Mouse (Mus musculus) cerebellum, postnatal 36 days (tissue): ENCODE results near the gene Xpr1.
"Not testable (repeated sequence)": the region's sequence is repeated elsewhere in the genome, so short reads cannot be mapped to it uniquely, and the experiment has no call there.

Source experiments
- DNase-seq, 2 experiments: peaks; one replicate each; pipeline ENCODE4 v3.0.0; 2021 to 2022; ENCODE audit warnings: mixed read lengths in 2 of 2

Xpr1 gene

DNA sequence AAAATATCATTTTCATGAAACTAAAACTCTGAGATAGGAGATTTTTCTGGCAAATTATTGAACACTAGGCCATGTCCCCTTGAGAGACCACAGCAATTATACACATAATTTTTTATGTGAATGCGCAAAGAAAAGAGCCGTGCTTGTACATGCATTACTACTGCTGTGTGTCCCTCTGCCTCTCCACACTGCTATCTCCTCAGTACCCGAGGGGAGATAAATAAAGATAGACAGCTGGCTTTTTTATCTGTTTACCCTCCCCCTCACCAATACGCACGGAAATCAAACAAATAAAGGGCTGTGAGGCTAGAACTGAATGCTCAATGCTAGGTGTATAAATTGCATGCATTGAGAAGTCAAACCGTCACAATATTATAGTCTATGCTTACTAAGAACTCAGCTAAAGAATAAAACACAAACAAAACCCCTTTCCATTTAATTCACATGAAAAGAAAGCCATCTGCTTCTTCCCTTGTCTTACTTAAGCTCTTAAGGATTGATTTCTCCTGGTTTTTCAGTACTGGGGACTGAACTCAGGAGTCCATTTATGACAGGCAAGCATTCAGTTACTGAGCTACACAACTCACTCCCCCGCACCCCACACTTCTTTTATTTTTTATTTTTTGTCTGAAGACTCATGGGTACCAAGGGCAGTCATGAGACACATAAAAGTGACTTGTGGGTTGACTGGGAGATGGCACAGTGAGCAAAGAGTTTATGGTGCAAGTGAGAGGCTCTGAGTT lies 97.0 kb downstream of the Xpr1 start:
- DNase-seq = no peak

DNA sequence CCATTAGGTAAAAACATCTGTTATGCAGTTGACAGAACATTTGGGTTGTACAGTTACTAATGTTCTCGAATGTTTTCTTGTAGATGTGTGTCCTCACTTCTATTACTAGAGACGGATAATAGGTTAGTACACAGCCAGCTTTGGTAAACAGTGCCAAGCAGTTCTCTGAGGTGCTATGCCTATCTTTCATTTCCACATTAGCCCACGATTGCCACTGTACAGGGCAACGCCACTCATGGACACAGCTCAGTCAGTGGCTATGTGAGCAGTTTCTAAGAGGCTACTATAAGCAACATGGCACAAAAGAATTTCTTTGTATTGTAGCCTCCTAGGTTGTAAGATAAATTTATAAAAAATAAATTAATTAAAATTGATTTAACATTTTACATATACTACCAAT lies 97.7 kb downstream of the Xpr1 start:
- no peak for DNase-seq

DNA sequence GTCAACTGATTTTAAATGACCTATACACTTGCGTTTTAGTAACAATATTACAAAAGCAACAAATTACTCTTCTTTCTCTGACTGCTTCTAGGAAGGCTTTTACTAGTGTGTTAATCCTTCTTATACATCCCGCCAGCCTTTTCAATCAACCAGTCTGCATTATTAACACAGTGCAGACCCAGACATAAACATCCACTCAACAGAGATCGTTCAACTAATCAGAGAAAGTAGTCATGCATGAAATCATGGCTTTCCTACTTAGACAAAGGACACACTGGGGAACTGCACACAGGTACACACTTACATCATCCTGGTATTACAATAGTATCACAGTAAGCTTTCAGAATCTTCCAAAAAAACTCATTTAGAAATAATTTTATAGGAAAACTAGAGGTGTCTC lies 105.5 kb downstream of the Xpr1 start:
- DNase-seq = no peak

DNA sequence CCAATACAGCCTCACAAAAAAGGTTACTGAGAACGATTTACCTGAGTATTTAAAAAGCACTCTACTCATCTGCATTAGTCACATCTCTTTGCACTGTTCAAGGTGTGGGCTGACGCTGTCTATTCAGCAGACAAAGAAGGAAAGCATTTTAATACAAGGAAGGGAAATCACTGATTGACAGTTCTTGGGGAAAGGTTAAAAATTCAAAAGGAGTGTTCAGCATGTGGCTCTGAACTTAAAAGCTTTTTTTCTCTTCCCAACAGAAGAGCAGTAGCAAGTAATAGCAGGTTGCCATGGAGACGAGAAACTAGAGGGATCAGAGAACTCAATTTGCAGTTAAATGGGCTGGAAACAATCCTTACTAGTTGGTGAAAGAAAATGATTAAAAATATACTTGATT lies 110.3 kb downstream of the Xpr1 start:
- no peak for DNase-seq

DNA sequence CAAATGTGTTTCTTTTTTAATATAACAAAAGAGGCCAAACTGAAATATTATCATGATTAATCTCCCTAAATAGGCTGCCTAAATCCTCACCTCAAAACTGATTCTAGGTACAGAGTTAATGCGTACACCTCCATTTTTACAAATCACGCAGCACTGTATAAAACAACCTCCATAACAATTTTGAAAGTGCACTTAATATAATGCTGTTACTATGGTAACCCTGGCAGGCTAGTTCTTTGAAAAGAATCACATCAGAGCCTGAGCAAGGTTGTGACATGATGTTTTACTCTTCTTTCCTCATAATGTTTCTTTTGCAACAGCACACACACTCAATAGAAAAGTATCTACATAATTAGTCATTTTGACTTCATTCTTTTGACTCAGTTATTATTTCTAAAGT lies 113.8 kb downstream of the Xpr1 start:
- no peak for DNase-seq

DNA sequence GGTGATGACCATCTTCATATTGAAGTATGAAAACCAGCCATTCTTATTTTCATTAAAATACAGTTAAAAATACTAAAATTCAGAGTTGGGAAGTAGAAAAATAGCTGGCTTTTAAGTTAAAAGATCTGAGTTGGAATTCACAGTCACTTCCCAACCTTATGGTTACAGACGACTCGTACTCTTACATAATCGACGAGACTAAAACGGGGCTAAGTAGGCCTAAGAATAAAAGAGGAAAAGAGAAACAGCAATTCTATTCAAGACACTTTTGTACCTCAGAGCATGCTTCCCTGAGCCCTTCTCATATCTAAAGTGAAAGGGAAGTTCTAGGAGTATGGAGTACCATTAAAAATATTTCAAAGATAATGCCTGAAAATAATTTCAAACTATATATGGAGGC lies 119.6 kb downstream of the Xpr1 start:
- DNase-seq = no peak

DNA sequence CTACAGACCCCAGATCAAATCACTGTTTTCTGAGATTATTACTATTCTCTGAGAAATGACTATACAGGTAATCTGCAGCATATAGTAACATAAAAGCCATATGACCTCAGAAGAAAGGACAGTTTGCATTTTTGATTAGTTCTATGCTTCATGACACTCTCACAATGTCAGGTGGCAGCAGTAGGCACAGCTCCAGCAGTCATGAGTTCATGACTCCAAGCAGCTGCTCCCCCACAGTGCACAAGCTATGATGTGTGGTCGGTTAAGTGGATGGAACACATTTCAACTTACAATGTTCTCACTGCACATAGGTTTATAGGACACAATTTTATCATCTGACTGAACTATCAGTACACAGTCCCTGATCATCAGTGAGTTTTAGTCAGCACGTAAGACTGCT lies 120.0 kb downstream of the Xpr1 start:
- no peak for DNase-seq

DNA sequence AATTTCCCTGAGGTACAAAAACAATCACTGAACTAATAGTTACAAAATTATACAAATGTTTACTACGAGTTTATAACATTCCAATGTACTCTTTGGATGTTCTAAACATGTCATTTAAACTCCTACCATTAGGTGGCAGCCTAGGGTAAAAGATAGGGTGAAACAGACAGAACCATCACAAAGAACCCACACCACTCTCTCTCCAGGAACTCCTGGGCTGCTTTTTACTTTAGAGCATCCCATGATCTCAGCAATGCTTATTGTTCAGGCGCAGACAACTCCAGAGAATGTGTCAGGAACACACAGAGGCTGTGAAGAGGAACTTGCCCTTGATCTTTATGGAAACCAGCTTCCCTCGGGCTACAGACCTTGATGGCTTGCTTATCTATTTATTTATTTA lies 123.8 kb downstream of the Xpr1 start:
- DNase-seq = peak in 1 of 2 experiments; percentile 38

DNA sequence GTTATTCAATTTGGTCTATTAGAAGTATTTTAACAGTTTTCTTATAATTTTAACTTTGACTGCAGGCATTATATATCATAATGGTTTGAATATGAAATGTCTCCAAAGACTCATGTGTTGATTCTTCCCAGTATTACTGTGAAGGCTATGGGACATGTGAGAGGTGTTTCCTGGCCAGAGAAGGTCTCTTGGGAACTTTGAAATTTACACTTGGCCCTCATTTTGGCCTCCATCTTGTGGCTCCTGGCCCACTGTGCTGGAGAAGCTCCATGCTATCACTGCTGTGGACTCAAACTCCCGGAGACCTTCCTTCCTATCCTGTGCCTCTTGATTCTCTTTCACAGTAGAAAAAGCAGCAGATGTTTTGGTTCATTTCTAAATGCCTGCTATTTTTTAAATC lies 127.8 kb downstream of the Xpr1 start:
- DNase-seq = no peak

DNA sequence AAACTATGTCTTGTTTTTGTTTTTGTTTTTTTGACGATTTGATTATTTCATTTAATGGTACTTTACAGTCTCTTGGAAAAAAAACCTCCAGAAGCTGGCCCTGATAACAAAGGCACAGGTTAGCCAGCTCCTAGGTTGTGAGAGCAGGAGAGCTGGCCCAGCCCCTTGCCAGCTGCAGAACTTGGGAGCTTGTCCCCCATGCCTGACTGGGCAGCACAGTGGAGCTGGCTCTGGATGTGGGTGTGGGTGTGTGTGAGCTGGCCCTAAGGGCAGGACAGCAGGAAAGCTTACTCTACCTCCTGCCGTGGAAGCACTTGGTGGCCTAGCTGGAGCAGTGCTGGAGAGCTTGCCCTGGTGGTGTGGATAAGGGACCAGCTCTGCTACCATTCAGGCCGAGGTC lies 129.2 kb downstream of the Xpr1 start:
- DNase-seq = no peak

DNA sequence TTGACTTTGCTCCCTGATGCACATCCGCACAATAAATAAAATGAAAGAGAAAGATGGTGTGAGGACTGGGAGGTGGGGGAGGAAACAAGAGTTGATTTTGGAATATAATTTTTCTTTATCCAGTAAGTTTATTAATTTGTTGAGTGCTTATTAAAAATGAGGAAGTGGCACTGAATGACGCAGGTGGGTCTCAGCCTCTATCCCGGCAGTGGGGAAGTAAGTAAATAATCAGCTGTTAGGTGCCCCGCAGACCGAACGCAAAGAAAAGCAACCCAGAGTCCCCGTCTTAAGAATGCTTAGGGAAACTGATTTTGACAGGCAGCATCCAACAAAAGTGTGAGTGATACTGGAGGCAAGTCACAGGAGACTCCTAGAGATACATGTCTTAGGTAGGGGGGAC lies 133.4 kb downstream of the Xpr1 start:
- DNase-seq = no peak

DNA sequence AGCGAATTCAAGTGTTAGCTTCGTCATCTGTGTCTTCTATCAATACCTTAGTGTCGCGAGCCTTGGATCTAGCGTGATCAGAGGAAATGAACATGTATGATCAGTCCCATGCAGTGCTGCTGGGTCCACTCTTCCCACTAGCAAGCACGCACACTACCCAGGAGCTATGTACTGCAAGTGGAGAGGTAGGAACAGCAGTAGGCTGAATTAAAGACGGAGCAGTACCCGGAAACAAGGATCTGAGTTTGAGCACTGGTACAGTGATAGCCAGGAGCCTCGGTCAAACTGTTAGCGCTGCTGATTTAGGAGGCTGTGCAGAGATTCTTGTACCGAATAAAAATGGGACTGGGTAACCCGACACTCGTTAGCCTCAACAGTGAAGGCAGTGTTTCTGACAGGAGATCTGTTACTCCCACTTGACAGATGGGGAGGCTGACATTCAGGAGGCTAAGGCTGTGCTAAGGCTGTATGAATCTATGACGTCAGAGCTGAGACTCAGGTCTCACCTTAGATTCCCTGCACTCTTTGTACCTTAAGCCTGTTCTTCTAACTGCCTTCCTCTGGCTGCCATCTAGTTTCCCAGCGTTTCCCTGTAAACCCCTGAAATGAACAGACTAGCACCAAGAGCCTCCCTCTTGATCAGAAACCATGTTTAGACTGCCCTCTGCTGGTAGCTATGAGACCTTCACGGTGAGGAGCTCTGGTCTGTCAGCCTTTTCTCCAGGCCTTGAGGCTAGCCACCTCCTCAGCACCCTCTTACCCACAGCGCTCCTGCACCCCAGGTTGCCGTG lies 136.0 kb downstream of the Xpr1 start:
- peak; percentile 62 to 69 for DNase-seq

DNA sequence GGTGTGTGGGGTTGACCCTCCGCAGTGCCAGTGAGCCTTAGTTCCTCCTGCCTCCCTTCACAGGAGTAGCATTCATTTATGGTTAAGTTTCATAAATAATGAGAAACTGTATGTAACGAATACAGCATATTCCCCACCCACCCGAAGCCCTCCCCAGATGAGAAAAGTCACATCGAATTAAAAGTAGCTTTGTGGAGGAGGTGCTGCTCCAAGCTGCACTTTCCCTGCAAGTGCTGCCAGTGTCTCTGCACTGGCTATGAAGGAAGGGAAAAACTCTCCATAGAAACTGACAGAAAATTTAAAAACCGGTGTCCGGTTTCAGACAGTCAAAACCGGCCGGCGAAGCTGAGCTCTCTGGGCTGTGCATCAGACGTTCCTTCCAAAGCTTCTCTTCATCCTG lies 136.9 kb downstream of the Xpr1 start:
- no peak for DNase-seq

DNA sequence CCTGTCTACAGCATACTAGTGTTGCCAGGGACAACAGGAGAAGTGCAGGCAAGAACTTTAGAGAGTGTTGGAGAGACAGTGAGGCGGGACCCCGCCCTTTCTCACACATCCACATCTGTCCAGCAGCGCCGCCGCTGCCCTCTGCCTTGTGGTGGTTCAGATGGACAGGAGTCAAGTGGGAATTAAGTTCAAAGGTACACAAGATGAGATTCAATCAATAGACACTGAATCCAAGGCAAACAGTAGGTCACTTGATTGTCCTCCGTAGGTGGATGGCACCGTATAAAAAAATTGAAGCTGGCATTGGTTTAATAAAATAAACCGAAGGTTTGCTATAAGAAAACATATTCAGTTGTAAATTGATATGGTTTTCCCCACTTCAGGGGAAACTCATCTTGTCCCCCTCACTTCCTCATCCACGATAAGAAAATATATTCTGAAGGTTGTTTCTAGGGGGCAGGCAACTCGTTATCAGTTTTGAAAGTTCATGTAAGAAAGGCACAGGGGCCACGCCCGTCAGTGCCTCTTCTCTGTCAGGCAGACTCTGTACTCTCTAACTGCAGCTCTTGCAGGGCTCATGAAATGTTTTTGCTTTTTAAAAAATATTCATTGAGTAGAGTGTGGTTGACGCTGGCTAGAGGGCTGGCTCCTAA lies 140.7 kb downstream of the Xpr1 start:
- no peak for DNase-seq

DNA sequence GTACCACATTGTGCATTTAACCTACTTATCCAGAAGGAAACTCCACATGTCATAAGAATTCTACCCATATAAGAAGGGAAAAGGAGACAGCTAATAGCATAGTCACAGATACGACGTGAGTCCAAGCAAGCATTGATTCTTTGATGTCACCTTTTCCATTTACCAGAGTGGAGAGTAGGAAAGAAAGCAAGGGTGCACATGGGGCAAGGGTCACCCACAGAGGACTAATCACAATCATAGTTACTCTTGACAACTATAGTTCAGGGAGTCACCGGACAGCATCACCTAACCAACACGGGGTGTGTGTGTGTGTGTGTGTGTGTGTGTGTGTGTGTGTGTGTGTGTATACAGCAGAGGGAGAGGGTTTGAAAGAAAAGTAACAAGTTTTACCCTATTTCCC lies 141.4 kb downstream of the Xpr1 start:
- DNase-seq = no peak

DNA sequence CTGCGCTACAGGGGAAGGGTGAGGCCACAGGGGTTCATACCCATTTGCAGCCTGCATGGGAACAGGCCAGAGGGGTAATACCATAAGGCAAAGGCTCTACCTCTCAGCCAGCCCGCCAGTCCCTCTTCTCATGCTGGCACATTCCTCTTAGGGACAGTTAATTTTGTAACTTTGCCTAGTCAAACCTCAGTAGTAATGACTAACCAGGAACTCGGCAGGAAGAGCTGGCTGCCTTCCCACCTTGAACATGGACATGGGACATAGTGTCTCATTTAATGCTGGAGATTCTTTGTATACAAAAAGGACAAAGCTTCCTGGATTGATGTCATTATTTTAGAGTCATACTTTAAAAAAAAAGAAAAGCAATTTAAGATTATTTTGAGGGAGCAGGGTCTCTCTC lies 142.2 kb downstream of the Xpr1 start:
- peak; percentile 28 to 37 for DNase-seq

DNA sequence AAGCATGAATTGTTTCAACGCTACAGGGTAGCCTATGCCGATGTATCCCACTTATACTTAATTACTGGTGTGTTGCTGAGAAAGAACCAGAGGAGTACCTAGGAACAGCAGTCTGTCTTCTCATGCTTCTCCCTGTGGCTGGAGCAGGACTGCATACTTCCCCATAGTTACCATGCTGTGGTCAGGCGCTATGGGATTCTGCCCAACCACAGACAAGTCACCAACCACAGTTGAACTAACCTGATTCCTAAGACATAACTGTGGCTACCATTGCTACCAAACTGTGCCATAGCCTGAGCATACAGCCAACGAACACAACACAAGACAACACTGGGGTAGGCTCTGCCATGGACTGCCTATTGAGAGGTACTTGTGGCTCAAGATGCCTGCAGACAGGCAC lies 144.3 kb downstream of the Xpr1 start:
- DNase-seq = no peak

DNA sequence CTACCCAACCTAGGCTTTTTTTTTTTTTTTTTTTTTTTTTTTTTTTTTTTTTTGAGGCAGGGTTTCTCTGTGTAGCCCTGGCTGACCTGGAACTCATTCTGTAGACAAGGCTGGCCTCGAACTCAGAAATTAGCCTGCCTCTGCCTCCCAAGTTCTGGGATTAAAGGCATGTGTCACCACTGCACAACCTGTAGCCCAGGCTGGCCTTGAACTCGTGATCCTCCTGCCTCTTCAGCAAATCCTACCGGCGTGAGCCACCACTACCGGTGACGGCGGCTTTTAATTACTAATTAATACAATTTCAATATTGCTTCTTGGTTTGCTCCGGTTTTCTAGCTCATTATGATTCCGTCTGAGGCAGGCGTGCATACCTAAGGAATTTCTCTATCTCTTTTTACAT lies 154.7 kb downstream of the Xpr1 start:
- not testable (repeated sequence) for DNase-seq

DNA sequence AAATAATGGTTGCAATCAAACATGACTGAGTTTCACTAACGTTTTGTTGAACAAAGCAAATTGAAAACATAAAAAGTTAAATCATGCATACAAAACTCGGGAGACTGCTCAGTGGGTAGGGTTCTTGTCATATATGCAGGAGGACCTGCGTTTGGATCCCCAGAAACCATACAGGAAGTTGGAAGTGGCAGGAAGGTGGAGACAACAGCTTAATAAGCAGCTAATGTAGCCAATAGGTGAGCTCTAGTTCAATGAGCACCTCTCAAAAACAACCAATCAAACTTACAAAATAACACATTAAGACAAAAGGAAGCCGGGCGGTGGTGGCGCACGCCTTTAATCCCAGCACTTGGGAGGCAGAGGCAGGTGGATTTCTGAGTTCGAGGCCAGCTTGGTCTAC lies 162.9 kb downstream of the Xpr1 start:
- no peak for DNase-seq

DNA sequence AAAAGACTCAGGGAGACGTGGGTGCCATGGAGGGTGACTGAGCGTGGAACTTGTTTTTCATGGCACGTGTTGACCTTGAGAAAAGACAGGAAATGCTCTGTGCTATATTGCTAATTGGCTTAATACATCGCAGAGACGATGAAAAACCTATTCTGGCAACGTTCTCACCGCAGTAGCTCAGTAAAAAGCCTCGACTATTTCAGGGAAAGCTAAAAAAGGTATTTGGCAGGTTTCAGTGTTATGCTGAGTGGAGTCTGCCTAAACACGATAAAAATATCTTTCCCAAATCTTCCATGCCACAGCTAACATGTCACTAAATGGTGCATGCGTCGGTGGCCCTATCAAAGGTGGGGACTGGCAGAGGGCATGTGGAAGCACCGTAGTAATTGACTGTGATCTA lies 164.1 kb downstream of the Xpr1 start:
- DNase-seq = no peak

DNA sequence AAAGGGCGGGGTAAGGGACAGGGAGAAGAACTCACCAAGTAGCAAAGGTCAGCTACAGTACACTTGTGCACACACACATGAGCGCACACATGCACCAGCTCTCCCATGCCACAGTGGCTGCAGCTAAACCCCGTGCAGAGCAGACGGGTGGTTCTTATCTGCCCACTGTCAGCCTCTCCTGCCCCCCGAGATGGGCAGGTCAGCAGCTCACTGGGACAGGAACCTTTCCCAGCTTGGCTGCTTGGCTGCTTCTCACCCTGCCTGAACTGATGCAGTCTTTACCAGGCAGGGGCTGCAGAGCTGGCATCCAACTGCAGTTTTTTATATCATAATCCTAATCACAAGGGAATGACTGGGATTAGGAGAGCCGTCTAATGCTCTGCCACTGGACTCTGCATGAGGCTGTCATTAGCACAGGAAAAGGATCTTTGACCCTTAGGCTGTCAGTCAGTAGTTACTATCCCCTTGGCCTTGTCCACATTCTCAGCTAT lies 164.5 kb downstream of the Xpr1 start:
- DNase-seq = no peak

DNA sequence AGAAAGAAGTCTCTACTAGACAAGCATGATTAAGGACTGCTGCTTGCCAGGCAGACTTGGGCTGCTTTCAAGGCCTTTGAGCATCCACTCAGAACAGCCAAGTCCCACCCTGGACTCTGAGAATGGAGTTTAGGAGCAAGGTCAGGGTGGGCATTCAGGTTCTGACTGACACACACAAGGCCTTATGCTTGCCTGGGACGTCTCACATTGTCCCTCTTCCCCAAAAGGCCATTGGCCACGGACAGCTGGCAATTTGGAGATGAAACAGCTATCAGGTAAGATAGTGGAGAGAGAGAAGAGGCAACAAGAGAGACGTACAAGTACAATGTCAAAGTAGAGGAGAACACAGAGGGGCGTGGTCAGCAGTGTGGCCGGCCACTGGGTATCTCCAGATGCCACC lies 165.6 kb downstream of the Xpr1 start:
- no peak for DNase-seq

DNA sequence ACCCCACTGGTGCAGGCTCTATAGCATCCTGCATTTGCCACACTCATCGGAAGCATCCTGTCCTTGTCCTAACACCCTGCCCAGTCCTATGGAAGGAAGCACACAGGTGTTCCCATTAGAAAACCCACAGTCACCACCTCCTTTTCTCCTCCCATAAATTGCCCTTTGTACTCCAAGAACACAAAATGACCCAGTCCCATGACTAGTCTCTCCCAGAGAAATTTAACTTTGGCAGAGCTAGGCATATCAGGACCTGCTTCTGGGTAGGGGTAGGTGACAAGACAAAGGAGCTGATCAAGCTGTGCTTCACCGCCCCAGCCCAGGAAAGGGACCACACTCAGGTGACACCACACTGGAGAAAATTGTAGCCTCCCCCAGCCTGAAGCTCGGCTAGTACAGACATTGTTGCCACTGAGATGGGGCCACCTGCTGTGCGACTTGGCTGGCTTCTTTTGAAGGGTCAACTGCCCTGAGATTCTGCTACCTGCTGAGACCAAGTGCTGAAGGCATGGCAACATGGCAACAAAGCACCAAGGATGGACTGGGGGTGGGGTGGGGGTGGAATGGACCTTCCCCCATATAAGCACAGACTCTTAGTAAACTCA lies 166.6 kb downstream of the Xpr1 start:
- DNase-seq = no peak

DNA sequence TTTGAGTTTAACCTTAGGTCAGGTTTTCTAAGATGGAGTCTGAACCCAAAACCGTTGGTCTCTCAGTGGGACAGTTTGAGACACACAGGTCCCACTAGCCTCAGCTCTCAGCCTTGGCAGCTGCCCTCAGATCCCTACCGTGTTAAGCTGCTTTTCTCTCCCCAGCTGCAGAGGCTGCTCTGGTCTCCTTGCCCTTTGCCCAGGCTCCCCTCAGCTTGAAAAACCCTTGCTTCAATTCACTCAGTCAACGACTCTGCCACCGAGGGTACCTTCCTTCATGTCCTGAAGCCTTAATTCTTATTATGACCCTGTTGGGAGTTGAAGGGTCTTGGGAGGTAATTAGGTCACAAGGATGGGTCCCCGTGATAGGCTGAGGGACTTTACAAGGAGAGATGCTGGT lies 167.3 kb downstream of the Xpr1 start:
- no peak for DNase-seq
